Mouse (Mus musculus) forebrain, embryonic 12.5 days (tissue): ENCODE data around the gene Ctla4. TPM values are rescaled to one million over a fixed set of nuclear protein-coding genes. Genes with fewer than 3 reads are reported as not detected.

Source experiments
- ATAC-seq: fragments of 200-750 bp; cut with Nextera tagmentation; 2 replicates; pipeline ENCODE4 v1.8.0; 2017; ENCODE audit warnings: moderate TSS enrichment; ENCODE audit not compliant: low FRiP score
- H3K27ac ChIP-seq: fragments of 300-500 bp; sonication (generic); 2 replicates; pipeline ENCODE4 v1.5.1; 2016; ENCODE audit warnings: mild to moderate bottlenecking
- H3K27me3 ChIP-seq: fragments of 300-500 bp; sonication (generic); 2 replicates; pipeline ENCODE4 v1.6.1; 2016; ENCODE audit warnings: mild to moderate bottlenecking
- H3K36me3 ChIP-seq: fragments of 300-500 bp; sonication (generic); replicated peaks from 2 replicates; pipeline ENCODE4 v1.6.1; 2016; ENCODE audit warnings: mild to moderate bottlenecking
- H3K4me1 ChIP-seq: fragments of 300-500 bp; sonication (generic); 2 replicates; pipeline ENCODE4 v1.6.1; 2016
- H3K4me2 ChIP-seq: fragments of 300-500 bp; sonication (generic); 2 replicates; pipeline ENCODE4 v1.6.1; 2016; ENCODE audit warnings: mild to moderate bottlenecking, moderate library complexity
- H3K4me3 ChIP-seq: fragments of 300-500 bp; sonication (generic); replicated peaks from 2 replicates; pipeline ENCODE4 v1.5.1; 2016; ENCODE audit warnings: mild to moderate bottlenecking
- H3K9ac ChIP-seq: fragments of 300-500 bp; sonication (generic); 2 replicates; pipeline ENCODE4 v1.6.1; 2016; ENCODE audit warnings: mild to moderate bottlenecking
- H3K9me3 ChIP-seq: fragments of 300-500 bp; sonication (generic); 2 replicates; pipeline ENCODE4 v1.6.1; 2016
- WGBS: fragments of 180-500 bp; shearing (Covaris S2); methylation state at CpG from one replicate; pipeline ENCODE4 v1.1.7; 2016; 5-methylcytosine and 5-hydroxymethylcytosine counted together
- polyA plus RNA-seq: library from polyadenylated mRNA; unstranded; fragments of >200 nt; fragmentation: Nextera tagmentation; extraction: Ambion mirVana; gene quantifications from 2 replicates; pipeline ENCODE4 v1.2.1, GENCODE M21; 2016

Gene Ctla4
- polyA plus RNA-seq: not detected in 2 replicates

GRCm38 (mm10) chr1:60886981-60887380, at the start of gene Ctla4:
TSS of gene Ctla4 (plus strand) at chr1:60887000.
- 88% methylated on average over 7 of the region's 7 CpGs for WGBS
- H3K27ac ChIP-seq: no peak within 1 kb of the TSS
- H3K36me3 ChIP-seq: no peaks in the 10 kb centered on the region
- H3K4me1 ChIP-seq: no peaks in the 10 kb centered on the region
- ATAC-seq: no peak
- H3K9me3 ChIP-seq: no peaks in the 10 kb centered on the region
- no peak within 1 kb of the TSS for H3K4me2 ChIP-seq
- no peak within 1 kb of the TSS for H3K4me3 ChIP-seq
- no peak within 1 kb of the TSS for H3K9ac ChIP-seq
- no peaks in the 10 kb centered on the region for H3K27me3 ChIP-seq

- Histone ChIP-seq H3K27me3 (no peaks in the 10 kb centered on the region), H3K36me3 (no peaks in the 10 kb centered on the region), H3K9me3 (no peaks in the 10 kb centered on the region), H3K4me1 (no peaks in the 10 kb centered on the region), H3K4me2 (no peak overlapping the region), H3K4me3 (no peak overlapping the region), H3K27ac (no peak overlapping the region), H3K9ac (no peak overlapping the region)
- WGBS: 77% methylated on average over 1 of the region's 1 CpGs
- ATAC-seq: no peak
Measured at GRCm38 (mm10) chr1:60839161-60839560, 47.6 kb upstream of the Ctla4 start.

- no peak overlapping the region for H3K4me3 ChIP-seq
- H3K27ac ChIP-seq: no peak overlapping the region
- 87% methylated on average over 6 of the region's 7 CpGs for WGBS
Measured at GRCm38 (mm10) chr1:60845318-60846060, 41.3 kb upstream of the Ctla4 start.

GRCm38 (mm10) chr1:60846616-60847275, 40.1 kb upstream of the Ctla4 start:
- no peaks in the 10 kb centered on the region for H3K27me3 ChIP-seq
- no peak overlapping the region for H3K4me2 ChIP-seq
- H3K9me3 ChIP-seq: no peaks in the 10 kb centered on the region
- H3K9ac ChIP-seq: no peak overlapping the region
- WGBS: 80% methylated on average over 4 of the region's 4 CpGs
- H3K27ac ChIP-seq: no peak overlapping the region
- H3K4me1 ChIP-seq: peaks cover 13% of the 10 kb centered on the region
- ATAC-seq: no peak
- no peak overlapping the region for H3K4me3 ChIP-seq
- no peaks in the 10 kb centered on the region for H3K36me3 ChIP-seq

More at GRCm38 (mm10) chr1:60845318-60846060, 41.3 kb upstream of the Ctla4 start:
- Histone ChIP-seq H3K4me1 (0 out of 2 replicates have a peak, but pooled peaks cover 1% of the 10 kb centered on the region), H3K4me2 (no peak overlapping the region), H3K36me3 (no peaks in the 10 kb centered on the region), H3K9me3 (no peaks in the 10 kb centered on the region), H3K9ac (no peak overlapping the region), H3K27me3 (no peaks in the 10 kb centered on the region)
- no peak for ATAC-seq

- Histone ChIP-seq H3K9me3 (no peaks in the 10 kb centered on the region), H3K27ac (no peak overlapping the region), H3K4me1 (peaks cover 28% of the 10 kb centered on the region), H3K4me2 (no peak overlapping the region), H3K4me3 (no peak overlapping the region), H3K27me3 (peaks cover 10% of the 10 kb centered on the region; the same call in 1 of the 2 replicates), H3K9ac (no peak overlapping the region), H3K36me3 (no peaks in the 10 kb centered on the region)
- ATAC-seq: no peak
- WGBS: 92% methylated on average over 2 of the region's 2 CpGs
Measured at GRCm38 (mm10) chr1:60849112-60849511, 37.7 kb upstream of the Ctla4 start.

- Histone ChIP-seq H3K9ac (no peak overlapping the region), H3K27ac (no peak overlapping the region)
- WGBS: 84% methylated on average over 4 of the region's 4 CpGs
Measured at GRCm38 (mm10) chr1:60849816-60850215, 37.0 kb upstream of the Ctla4 start.

GRCm38 (mm10) chr1:60851041-60851781, 35.6 kb upstream of the Ctla4 start:
- Histone ChIP-seq H3K4me2 (peak overlapping the region; percentile 8; the same call in 1 of the 2 replicates), H3K9ac (no peak overlapping the region), H3K27me3 (peaks cover 10% of the 10 kb centered on the region; the same call in 1 of the 2 replicates), H3K4me1 (peaks cover 28% of the 10 kb centered on the region), H3K27ac (0 out of 2 replicates have a peak overlapping the region, but pooled peaks have one; percentile 31), H3K9me3 (no peaks in the 10 kb centered on the region), H3K4me3 (no peak overlapping the region), H3K36me3 (no peaks in the 10 kb centered on the region)
- WGBS: 10% methylated on average over 8 of the region's 8 CpGs
- ATAC-seq: peak; percentile 49; the same call in 1 of the 2 replicates

More at GRCm38 (mm10) chr1:60849816-60850215, 37.0 kb upstream of the Ctla4 start:
- Histone ChIP-seq H3K4me2 (no peak overlapping the region), H3K9me3 (no peaks in the 10 kb centered on the region), H3K36me3 (no peaks in the 10 kb centered on the region), H3K27me3 (peaks cover 10% of the 10 kb centered on the region; the same call in 1 of the 2 replicates), H3K4me1 (peaks cover 28% of the 10 kb centered on the region), H3K4me3 (no peak overlapping the region)
- no peak for ATAC-seq

- Histone ChIP-seq H3K36me3 (no peaks in the 10 kb centered on the region), H3K4me3 (no peak overlapping the region), H3K27me3 (peaks cover 10% of the 10 kb centered on the region; the same call in 1 of the 2 replicates), H3K4me1 (peaks cover 28% of the 10 kb centered on the region), H3K9ac (no peak overlapping the region), H3K27ac (no peak overlapping the region), H3K4me2 (no peak overlapping the region), H3K9me3 (no peaks in the 10 kb centered on the region)
- WGBS: 36% methylated on average over 10 of the region's 10 CpGs
- ATAC-seq: no peak
Measured at GRCm38 (mm10) chr1:60852075-60852769, 34.6 kb upstream of the Ctla4 start.

- Histone ChIP-seq H3K9me3 (no peaks in the 10 kb centered on the region), H3K4me2 (no peak overlapping the region), H3K4me3 (no peak overlapping the region), H3K27me3 (peaks cover 10% of the 10 kb centered on the region; the same call in 1 of the 2 replicates), H3K9ac (no peak overlapping the region), H3K4me1 (peaks cover 28% of the 10 kb centered on the region), H3K27ac (no peak overlapping the region), H3K36me3 (no peaks in the 10 kb centered on the region)
- ATAC-seq: no peak
- 71% methylated on average over 6 of the region's 6 CpGs for WGBS
Measured at GRCm38 (mm10) chr1:60852770-60853147, 34.0 kb upstream of the Ctla4 start.

- H3K27ac ChIP-seq: no peak overlapping the region
- no peak for ATAC-seq
- H3K4me1 ChIP-seq: peaks cover 28% of the 10 kb centered on the region
Measured at GRCm38 (mm10) chr1:60853330-60853956, 33.4 kb upstream of the Ctla4 start.

GRCm38 (mm10) chr1:60853991-60854390, 32.8 kb upstream of the Ctla4 start:
- peaks cover 10% of the 10 kb centered on the region; the same call in 1 of the 2 replicates for H3K27me3 ChIP-seq
- H3K4me3 ChIP-seq: no peak overlapping the region
- H3K27ac ChIP-seq: no peak overlapping the region
- 80% methylated on average over 5 of the region's 5 CpGs for WGBS
- H3K36me3 ChIP-seq: no peaks in the 10 kb centered on the region
- H3K9ac ChIP-seq: no peak overlapping the region
- no peak for ATAC-seq
- peaks cover 28% of the 10 kb centered on the region for H3K4me1 ChIP-seq
- H3K9me3 ChIP-seq: no peaks in the 10 kb centered on the region
- no peak overlapping the region for H3K4me2 ChIP-seq

More at GRCm38 (mm10) chr1:60853330-60853956, 33.4 kb upstream of the Ctla4 start:
- Histone ChIP-seq H3K27me3 (peaks cover 10% of the 10 kb centered on the region; the same call in 1 of the 2 replicates), H3K4me3 (no peak overlapping the region), H3K4me2 (no peak overlapping the region), H3K9ac (no peak overlapping the region), H3K9me3 (no peaks in the 10 kb centered on the region), H3K36me3 (no peaks in the 10 kb centered on the region)
- 26% methylated on average over 7 of the region's 7 CpGs for WGBS
